Mouse (Mus musculus) stomach, postnatal 0 days (tissue): ENCODE measurements around the gene Nmt2. TPM values are rescaled to one million over a fixed set of nuclear protein-coding genes. Genes with fewer than 3 reads are reported as not detected.

Source experiments
- ATAC-seq: fragments of 200-750 bp; cut with Nextera tagmentation; 2 replicates; pipeline ENCODE4 v1.8.0; 2017; ENCODE audit not compliant: low FRiP score, low TSS enrichment
- DNase-seq: peaks from one replicate; pipeline ENCODE4 v3.0.0-alpha.2; 2016; ENCODE audit warnings: low spot score
- H3K27ac ChIP-seq: fragments of 300-500 bp; sonication (generic); replicated peaks from 2 replicates; pipeline ENCODE4 v1.5.1; 2014; ENCODE audit warnings: mild to moderate bottlenecking, control low read depth
- H3K27me3 ChIP-seq: fragments of 300-500 bp; sonication (generic); 2 replicates; pipeline ENCODE4 v1.6.1; 2014; ENCODE audit warnings: low read length; ENCODE audit not compliant: control insufficient read depth, insufficient read depth
- H3K36me3 ChIP-seq: fragments of 300-500 bp; sonication (generic); 2 replicates; pipeline ENCODE4 v1.6.1; 2014; ENCODE audit warnings: low read length, mixed read lengths; ENCODE audit not compliant: control insufficient read depth, insufficient read depth
- H3K4me1 ChIP-seq: fragments of 300-500 bp; sonication (generic); replicated peaks from 2 replicates; pipeline ENCODE4 v1.6.1; 2014; ENCODE audit warnings: antibody characterized with exemption; ENCODE audit not compliant: control insufficient read depth, insufficient read depth
- H3K4me2 ChIP-seq: fragments of 300-500 bp; sonication (generic); replicated peaks from 2 replicates; pipeline ENCODE4 v1.6.1; 2014; ENCODE audit warnings: low read depth, mild to moderate bottlenecking, control low read depth, moderate library complexity
- H3K4me3 ChIP-seq: fragments of 300-500 bp; sonication (generic); 2 replicates; pipeline ENCODE4 v1.5.1; 2014; ENCODE audit warnings: low read depth, low read length, control low read depth
- H3K9ac ChIP-seq: fragments of 300-500 bp; sonication (generic); 2 replicates; pipeline ENCODE4 v1.6.1; 2014; ENCODE audit warnings: mild to moderate bottlenecking, low read length, control low read depth, mixed read lengths
- H3K9me3 ChIP-seq: fragments of 300-500 bp; sonication (generic); 2 replicates; pipeline ENCODE4 v1.6.1; 2016; ENCODE audit warnings: low read length; ENCODE audit not compliant: control insufficient read depth
- CTCF ChIP-seq: IDR thresholded peaks from 2 replicates; pipeline ENCODE4 v1.5.1; 2016; ENCODE audit warnings: antibody characterized with exemption, low read depth, mild to moderate bottlenecking, moderate library complexity
- EP300 ChIP-seq: optimal IDR thresholded peaks from 2 replicates; pipeline ENCODE3; 2016; ENCODE audit warnings: antibody characterized with exemption
- WGBS: fragments of 180-500 bp; shearing (Covaris S2); extraction: QIAGEN DNeasy Blood & Tissue Kit; methylation state at CpG from one replicate; pipeline ENCODE4 v1.1.7; 2014; 5-methylcytosine and 5-hydroxymethylcytosine counted together
- polyA plus RNA-seq: library from polyadenylated mRNA; unstranded; fragments of >200 nt; fragmentation: Nextera tagmentation; extraction: Ambion mirVana; gene quantifications from 2 replicates; pipeline ENCODE4 v1.2.1, GENCODE M21; 2015

Gene Nmt2
- polyA plus RNA-seq, 1 experiment from 2014 or later, result 24.0 TPM

DNA sequence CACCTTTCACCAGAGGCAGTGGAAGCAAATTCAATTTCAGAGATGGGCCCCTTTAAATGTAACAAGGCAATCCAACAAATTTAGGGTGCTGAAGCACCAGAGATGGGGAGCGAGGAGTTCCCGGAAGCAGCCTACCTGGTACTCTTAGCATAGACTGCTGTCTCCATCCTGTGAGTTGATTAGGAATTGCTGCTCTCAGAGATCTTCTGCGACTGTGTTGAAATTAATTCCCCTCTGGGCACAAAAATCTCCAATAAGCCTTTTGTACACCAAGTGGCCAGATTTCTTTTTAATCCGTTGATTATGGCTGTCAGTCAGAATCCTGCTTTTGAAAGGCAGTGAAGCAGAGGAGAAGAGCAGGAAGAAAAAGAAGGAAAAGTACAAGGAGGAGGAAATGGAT is 81.1 kb downstream of the Nmt2 start:
- Histone ChIP-seq H3K36me3 (no peaks in the 10 kb centered on the region), H3K9ac (no peak overlapping the region), H3K4me3 (no peak overlapping the region), H3K9me3 (no peaks in the 10 kb centered on the region), H3K27ac (no peak overlapping the region), H3K27me3 (no peaks in the 10 kb centered on the region), H3K4me2 (no peak overlapping the region), H3K4me1 (no peaks in the 10 kb centered on the region)
- DNase-seq, result no peak
- ATAC-seq, result no peak
- WGBS, result 51% methylated on average over 4 of the region's 4 CpGs
- TF ChIP-seq CTCF, result 0 out of 2 replicates have a peak, but pooled peaks have one; percentile 18
- no peak for TF ChIP-seq EP300

Other genes with a start within 250 kb of the Nmt2 start
- 9.7 and 10.4 TPM in 2 replicates for gene Fam171a1, start 170.0 kb upstream of the Nmt2 start, polyA plus RNA-seq
- 17.2 and 20.3 TPM in 2 replicates for gene Rpp38, start 48.4 kb downstream of the Nmt2 start, polyA plus RNA-seq
- 0.25 and 1.1 TPM in 2 replicates for gene Acbd7, start 52.0 kb downstream of the Nmt2 start, polyA plus RNA-seq
- gene Olah, start 113.0 kb downstream of the Nmt2 start, polyA plus RNA-seq, result 0.18 and 0.23 TPM in 2 replicates
- 0.36 and 0.61 TPM in 2 replicates for gene Meig1, start 138.4 kb downstream of the Nmt2 start, polyA plus RNA-seq
- gene Dclre1c, start 139.9 kb downstream of the Nmt2 start, polyA plus RNA-seq, result 2.8 and 3.4 TPM in 2 replicates
- 3.3 and 3.5 TPM in 2 replicates for gene Suv39h2, start 190.8 kb downstream of the Nmt2 start, polyA plus RNA-seq
- 0.97 and 1.1 TPM in 2 replicates for gene Gm45902, start 228.6 kb downstream of the Nmt2 start, polyA plus RNA-seq
- 44.1 and 46.8 TPM in 2 replicates for gene Hspa14, start 228.6 kb downstream of the Nmt2 start, polyA plus RNA-seq
- gene Cdnf, start 228.8 kb downstream of the Nmt2 start, polyA plus RNA-seq, result 0.21 and 0.28 TPM in 2 replicates